Mouse (Mus musculus) thymus, postnatal 0 days (tissue): ENCODE measurements around the gene Wdr49. TPM values are rescaled to one million over a fixed set of nuclear protein-coding genes. Genes with fewer than 3 reads are reported as not detected.
"Not testable (repeated sequence)": the region's sequence is repeated elsewhere in the genome, so short reads cannot be mapped to it uniquely, and the experiment has no call there.

Experiments
- DNase-seq: peaks from one replicate; pipeline ENCODE4 v3.0.0-alpha.2; 2015; ENCODE audit warnings: low spot score
- polyA plus RNA-seq: library from polyadenylated mRNA; unstranded; fragments of >200 nt; fragmentation: Nextera tagmentation; extraction: Ambion mirVana; gene quantifications from 2 replicates; pipeline ENCODE4 v1.2.1, GENCODE M21; 2015

Wdr49 gene
- polyA plus RNA-seq, 1 experiment from 2014 or later = 0.08 TPM

GRCm38 (mm10) chr3:75304621-75305020, 177.3 kb downstream of the Wdr49 start:
- DNase-seq = no peak

GRCm38 (mm10) chr3:75301072-75301471, 180.9 kb downstream of the Wdr49 start:
- DNase-seq = no peak

GRCm38 (mm10) chr3:75299464-75299863, 182.5 kb downstream of the Wdr49 start:
- DNase-seq = not testable (repeated sequence)

GRCm38 (mm10) chr3:75297758-75298111, 184.2 kb downstream of the Wdr49 start:
- DNase-seq = no peak

- DNase-seq = no peak
These were observed 184.8 kb downstream of the Wdr49 start for GRCm38 (mm10) chr3:75297026-75297757.

- no peak for DNase-seq
These were observed 188.7 kb downstream of the Wdr49 start for GRCm38 (mm10) chr3:75293243-75293642.

GRCm38 (mm10) chr3:75277455-75277854, 204.5 kb downstream of the Wdr49 start:
- DNase-seq = no peak

- DNase-seq = no peak
These were observed 205.4 kb downstream of the Wdr49 start for GRCm38 (mm10) chr3:75276522-75276921.

GRCm38 (mm10) chr3:75275127-75275526, 206.8 kb downstream of the Wdr49 start:
- no peak for DNase-seq

- DNase-seq = no peak
These were observed 212.0 kb downstream of the Wdr49 start, which contains the start of gene Serpini2 for GRCm38 (mm10) chr3:75269978-75270377. Gene Serpini2 (minus strand): TSS chr3:75270078.

GRCm38 (mm10) chr3:75259356-75259755, 222.6 kb downstream of the Wdr49 start:
- no peak for DNase-seq

Other genes starting within 250 kb of the Wdr49 start
- gene Serpini2, start 212.1 kb downstream of the Wdr49 start, polyA plus RNA-seq = not detected in 2 replicates
- gene Pdcd10, start 74.7 kb upstream of the Wdr49 start, polyA plus RNA-seq = 147 and 150 TPM in 2 replicates
- gene Serpini1, start 75.4 kb upstream of the Wdr49 start, polyA plus RNA-seq = 6.0 and 6.2 TPM in 2 replicates